Mouse (Mus musculus): ENCODE results near the gene Phf24.

- TF ChIP-seq E2F4 (IDR thresholded peaks at IDR 0.05; ENCODE audit: insufficient read depth): no peak
- no peak for TF ChIP-seq POLR2A (IDR thresholded peaks at IDR 0.05; ENCODE audit: insufficient read length, low read depth)
- TF ChIP-seq USF1 (IDR thresholded peaks at IDR 0.05; ENCODE audit: low read depth): no peak
- TF ChIP-seq MAX (IDR thresholded peaks at IDR 0.05; ENCODE audit: low read depth): no peak
- TF ChIP-seq MYOD1 (IDR thresholded peaks at IDR 0.05; ENCODE audit: control insufficient read depth in 1 of 3, insufficient read length in 2 of 3, low read depth in 2 of 3): no peak
These were observed 928 bp downstream of the Phf24 start for GRCm38 (mm10) chr4:42917402-42917774.

Measured in myocyte (in vitro differentiated cells).